In the genomic region with DNA sequence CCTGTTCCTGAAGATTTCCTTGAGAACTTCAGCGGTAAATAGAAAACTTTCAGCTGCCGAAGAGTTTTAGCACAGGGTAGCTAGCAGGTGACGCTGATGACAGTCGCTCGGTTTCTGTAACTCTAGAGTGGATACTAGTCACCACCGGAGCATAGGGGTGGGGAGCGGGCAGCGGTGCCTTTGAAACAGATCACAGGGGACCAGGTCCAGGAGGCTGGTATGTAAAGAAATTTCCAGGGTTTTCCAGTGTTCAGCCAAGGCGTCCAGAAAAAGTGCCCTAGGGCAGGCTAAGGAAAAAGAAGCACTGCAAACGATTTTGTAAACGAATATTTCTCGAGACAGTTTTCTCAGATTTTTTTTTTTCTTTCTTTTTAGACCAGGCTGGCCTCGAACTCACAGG, we compare ENCODE assay signal across 8 mouse cellular contexts. TPM values are rescaled to one million over a fixed set of nuclear protein-coding genes. Genes with fewer than 3 reads are reported as not detected.
DNase-seq lines count a peak whose midpoint lies in the region; ATAC-seq and TF ChIP-seq lines count a peak whose summit lies in the region.

TSS of gene Cnot11 (plus strand) at position 162 of the 400 bp plus-strand sequence.

- H3K27me3 ChIP-seq in kidney, postnatal 0 days (ENCODE audit: insufficient read depth, low read length): no peaks in the 10 kb centered on the region
- no peaks in the 10 kb centered on the region for H3K27me3 ChIP-seq in intestine, embryonic 14.5 days (replicated peaks; ENCODE audit: control insufficient read depth, insufficient read depth, low read length)

- peaks cover 19% of the 10 kb centered on the region for H3K36me3 ChIP-seq in kidney, postnatal 0 days (ENCODE audit: insufficient read depth, low read length)
- peaks cover 19% of the 10 kb centered on the region for H3K36me3 ChIP-seq in intestine, embryonic 14.5 days (ENCODE audit: control insufficient read depth, insufficient read depth, low read length)

- WGBS in kidney, postnatal 0 days: 24% methylated on average over 13 of the region's 13 CpGs
- WGBS in intestine, embryonic 14.5 days: 30% methylated on average over 13 of the region's 13 CpGs

- peak within 1 kb of the TSS; percentile 95 for H3K9ac ChIP-seq in kidney, postnatal 0 days (ENCODE audit: low read depth, low read length)
- peak within 1 kb of the TSS; percentile 90 for H3K9ac ChIP-seq in intestine, embryonic 14.5 days (ENCODE audit: low read length)

- peak within 1 kb of the TSS; percentile 95 for H3K4me3 ChIP-seq in kidney, postnatal 0 days (replicated peaks; ENCODE audit: low read depth, low read length)
- H3K4me3 ChIP-seq in intestine, embryonic 14.5 days (ENCODE audit: low read depth, low read length): peak within 1 kb of the TSS; percentile 94

- no peak for DNase-seq in kidney, postnatal 0 days (ENCODE audit: low spot score)
- no peak for DNase-seq in kidney, postnatal 36 days
- DNase-seq in adrenal gland, postnatal 14 days: no peak
- DNase-seq in gastrocnemius, postnatal 25 days: peak; percentile 9
- DNase-seq in intestine, embryonic 14.5 days (ENCODE audit: low spot score): no peak
- no peak for DNase-seq in embryo, embryonic 10.5 days (ENCODE audit: low spot score)
- no peak for DNase-seq in cerebellum, postnatal 4 days (ENCODE audit: low spot score in 2 of 2)

- no peak for TF ChIP-seq CTCF in kidney, postnatal 0 days (IDR thresholded peaks at IDR 0.05; ENCODE audit: low read depth)

- peak within 1 kb of the TSS; percentile 95 for H3K27ac ChIP-seq in kidney, postnatal 0 days
- H3K27ac ChIP-seq in intestine, embryonic 14.5 days (ENCODE audit: low read depth): peak within 1 kb of the TSS; percentile 88

- H3K9me3 ChIP-seq in kidney, postnatal 0 days (replicated peaks; ENCODE audit: low read length): no peaks in the 10 kb centered on the region
- H3K9me3 ChIP-seq in intestine, embryonic 14.5 days (ENCODE audit: control insufficient read depth, low read length): 0 out of 2 replicates have a peak, but pooled peaks cover 2% of the 10 kb centered on the region

- H3K4me1 ChIP-seq in kidney, postnatal 0 days (replicated peaks; ENCODE audit: insufficient read depth, low read length): peaks cover 5% of the 10 kb centered on the region; the same call in 1 of the 2 replicates
- peaks cover 11% of the 10 kb centered on the region for H3K4me1 ChIP-seq in intestine, embryonic 14.5 days (replicated peaks; ENCODE audit: control insufficient read depth, insufficient read depth, low read length)

- no peak for ATAC-seq in kidney, postnatal 0 days (replicated peaks; ENCODE audit: low FRiP score, low read depth)
- no peak for ATAC-seq in intestine, embryonic 14.5 days (replicated peaks; ENCODE audit: low FRiP score, low TSS enrichment, low read depth)
- ATAC-seq in megakaryocyte, adult 5-6 weeks (ENCODE audit: poor library complexity, severe bottlenecking): no peak

- peak within 1 kb of the TSS; percentile 88 for H3K4me2 ChIP-seq in kidney, postnatal 0 days (ENCODE audit: low read length)
- H3K4me2 ChIP-seq in intestine, embryonic 14.5 days (ENCODE audit: low read length): peak within 1 kb of the TSS; percentile 82

RNA-seq across cellular contexts. Expression of gene Cnot11, which starts in this region (rescaled TPM):
- 16.8 and 18.6 TPM in 2 replicates for polyA plus RNA-seq in kidney, postnatal 0 days (2015; fragmentation: Nextera tagmentation; extraction: Ambion mirVana)
- 17.4 and 20.4 TPM in 2 replicates for total RNA-seq in adrenal gland, postnatal 14 days (2021)
- total RNA-seq in gastrocnemius, postnatal 25 days (2021): 10 to 100 TPM; 15.6 to 15.8 TPM
- polyA plus RNA-seq in intestine, embryonic 14.5 days (2014; fragmentation: Nextera tagmentation; extraction: Ambion mirVana): 21.7 and 23.4 TPM in 2 replicates
- total RNA-seq in megakaryocyte, adult 5-6 weeks (2015): 16.9 and 17.9 TPM in 2 replicates
- 18.1 and 20.2 TPM in 2 replicates for total RNA-seq in megakaryocyte, adult 5-6 weeks (2017)
